Mouse (Mus musculus): ENCODE data around the gene Rpf1.

Gene Rpf1

GRCm38 (mm10) chr3:146500003-146500809, 21.0 kb downstream of the Rpf1 start:
- peak; percentile 76 for DNase-seq (ENCODE audit: low read depth, low spot score)

DNA sequence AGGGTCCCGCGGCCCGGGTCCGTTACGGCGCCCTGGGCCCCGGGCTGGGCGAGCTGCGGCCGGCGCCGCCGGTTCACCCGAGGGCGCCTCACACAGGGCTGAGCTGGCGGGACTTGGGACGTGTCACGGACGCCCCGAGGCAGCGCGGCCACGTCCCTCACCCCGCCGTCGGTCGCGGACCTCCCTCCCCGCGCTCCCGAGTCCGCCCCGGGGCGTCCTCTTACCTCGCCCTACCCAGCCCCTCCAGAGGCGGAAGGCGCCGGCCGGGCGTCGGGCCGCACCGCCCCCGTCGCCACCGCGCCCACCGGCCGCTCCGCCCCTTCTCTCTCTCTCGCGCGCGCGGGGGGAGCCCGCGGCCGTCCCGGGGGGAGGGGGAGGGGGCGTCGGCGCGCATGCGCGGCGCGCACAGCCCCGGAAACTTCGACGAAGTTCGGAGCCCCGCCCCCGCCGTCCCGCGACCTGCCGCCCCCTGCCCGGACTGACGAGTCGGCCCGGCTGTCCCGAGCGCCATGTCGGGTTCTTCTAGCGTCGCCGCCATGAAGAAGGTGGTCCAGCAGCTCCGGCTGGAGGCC, 21.7 kb downstream of the Rpf1 start, which contains the start of the genes Spata1 and Gng5:
Gene Spata1, minus strand, starts transcription at position 323 of the 572 bp plus-strand sequence.
Gene Gng5, plus strand, starts transcription at position 377 of the 572 bp plus-strand sequence.
- DNase-seq (ENCODE audit: low read depth, low spot score) = peak; percentile 74

DNA sequence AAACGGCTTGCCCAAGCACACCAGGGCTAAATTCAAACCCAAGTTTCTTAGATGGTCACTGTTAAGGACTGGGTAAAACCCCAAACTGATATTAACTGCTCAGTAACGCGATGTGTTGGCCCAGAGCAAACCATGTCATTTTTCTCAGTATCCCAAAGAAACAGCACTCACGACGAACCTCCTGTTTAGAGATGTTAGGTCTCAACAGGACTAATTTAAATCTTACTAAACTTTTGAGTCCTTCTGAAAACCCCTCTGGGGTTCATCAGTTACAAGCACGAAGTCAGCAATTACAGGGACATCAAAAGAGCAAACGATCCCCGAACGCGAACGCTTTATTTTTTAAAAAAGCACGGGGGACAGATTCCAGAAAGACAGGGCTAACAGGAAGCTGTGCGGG, 22.2 kb downstream of the Rpf1 start:
- peak; percentile 48 for DNase-seq (ENCODE audit: low read depth, low spot score)

DNA sequence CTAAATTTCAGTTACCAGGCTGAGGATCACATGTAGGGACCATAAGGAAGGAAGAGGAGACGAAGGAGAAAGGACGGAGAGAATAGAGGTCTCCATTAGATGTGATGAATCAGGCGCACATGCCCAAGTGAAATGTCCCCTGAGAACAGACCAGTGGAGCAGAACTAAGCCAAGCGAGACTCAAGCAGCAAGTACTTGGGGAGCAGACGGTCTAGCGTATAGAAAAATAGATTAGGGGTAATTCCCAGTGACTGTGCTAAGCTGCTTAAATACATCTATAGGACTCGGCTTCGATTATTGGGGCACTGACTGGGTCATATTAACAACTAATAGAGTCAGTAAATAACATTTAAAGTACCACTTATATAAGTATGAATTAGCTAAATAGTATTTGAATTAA, 26.3 kb downstream of the Rpf1 start:
- DNase-seq (ENCODE audit: low read depth, low spot score) = no peak

- peak; percentile 67 for DNase-seq (ENCODE audit: low read depth, low spot score)
These were observed 34.8 kb downstream of the Rpf1 start for GRCm38 (mm10) chr3:146486464-146486863.

DNA sequence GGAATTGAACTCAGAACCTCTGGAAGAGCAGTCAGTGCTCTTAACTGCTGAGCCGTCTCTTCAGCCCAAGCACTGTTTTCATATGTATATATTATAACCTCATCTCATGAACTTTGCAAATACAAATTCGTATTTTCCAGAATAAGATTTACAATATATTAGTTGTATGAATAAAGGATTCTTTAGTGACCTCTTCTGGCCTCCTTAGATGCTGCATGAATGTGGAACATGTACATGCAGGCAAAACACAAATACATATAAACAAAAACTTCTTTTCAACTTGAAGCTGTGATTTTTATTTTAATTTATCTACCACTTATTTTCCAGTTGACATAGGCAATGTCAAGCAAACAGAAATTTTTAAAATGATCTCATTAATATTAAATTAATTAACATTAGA, 39.2 kb downstream of the Rpf1 start:
- no peak for DNase-seq (ENCODE audit: low read depth, low spot score)

GRCm38 (mm10) chr3:146474428-146474827, 46.8 kb downstream of the Rpf1 start:
- no peak for DNase-seq (ENCODE audit: low read depth, low spot score)

GRCm38 (mm10) chr3:146473741-146474140, 47.5 kb downstream of the Rpf1 start:
- no peak for DNase-seq (ENCODE audit: low read depth, low spot score)

DNA sequence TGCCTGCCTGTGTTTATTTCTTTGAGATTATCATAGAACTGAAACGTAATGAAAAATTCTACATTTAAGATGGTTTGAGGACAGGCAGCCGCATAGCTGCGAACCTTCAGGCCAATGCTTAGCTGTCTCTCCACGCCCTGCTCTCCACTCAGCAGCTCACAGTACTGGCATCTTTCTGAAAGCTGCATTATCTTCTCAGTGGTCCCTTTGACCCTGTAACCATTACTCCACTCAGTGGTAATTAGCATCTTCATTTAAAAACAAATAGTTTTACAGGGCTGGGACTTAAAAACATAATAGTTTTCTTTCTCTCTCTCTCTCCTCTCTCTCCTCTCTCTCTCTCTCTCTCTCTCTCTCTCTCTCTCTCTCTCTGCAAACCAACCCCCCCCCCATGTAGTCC, 48.6 kb downstream of the Rpf1 start:
- peak; percentile 25 for DNase-seq (ENCODE audit: low read depth, low spot score)

GRCm38 (mm10) chr3:146469226-146469625, 52.0 kb downstream of the Rpf1 start:
- DNase-seq (ENCODE audit: low read depth, low spot score) = peak; percentile 74

- DNase-seq (ENCODE audit: low read depth, low spot score) = peak; percentile 31
These were observed 58.3 kb downstream of the Rpf1 start for GRCm38 (mm10) chr3:146462939-146463338.

All from R1 (cell line).